Mouse (Mus musculus): Measurements from ENCODE around the gene Gm2174. TPM values are rescaled to one million over a fixed set of nuclear protein-coding genes. Genes with fewer than 3 reads are reported as not detected.

Gene Gm2174
- total RNA-seq, 4 experiments from 2014 or later, result 1.9 to 2.8 TPM; not detected in 2

- no peak for DNase-seq (ENCODE audit: low spot score)
Measured at GRCm38 (mm10) chrX:56497241-56497640, 49.5 kb downstream of the Gm2174 start.

Other genes starting within 250 kb of the Gm2174 start
- gene Gm773, start 235.1 kb upstream of the Gm2174 start, total RNA-seq (2022), result not detected
- 1 to 10 TPM; 3.5 to 5.8 (median 4.6) TPM for gene Zfp449, start 101.6 kb upstream of the Gm2174 start, total RNA-seq (2022)
- under 1 TPM in 3 of 4 experiments, not detected in 1; 0.16 to 0.35 (median 0.26) TPM for gene Smim10l2a, start 73.4 kb upstream of the Gm2174 start, total RNA-seq (2022)
- gene Ints6l, start 6.9 kb downstream of the Gm2174 start, total RNA-seq (2022), result 1 to 10 TPM; 3.8 to 6.9 (median 4.5) TPM
- not detected for gene Gm10477, start 76.8 kb downstream of the Gm2174 start, total RNA-seq (2022)
- not detected for gene Gm648, start 101.6 kb downstream of the Gm2174 start, total RNA-seq (2022)
- 10 to 100 TPM; 28.5 to 33.9 (median 30.6) TPM for gene Mmgt1, start 150.1 kb downstream of the Gm2174 start, total RNA-seq (2022)
- gene Slc9a6, start 161.8 kb downstream of the Gm2174 start, total RNA-seq (2022), result 10 to 100 TPM; 23.4 to 28.6 (median 26.0) TPM

All from heart, adult 8-10 months (tissue).